Mouse (Mus musculus) ES-E14 (cell line): Measurements from ENCODE around the gene Igsf10.

Source experiments
- HCFC1 ChIP-seq: IDR thresholded peaks from 2 replicates; pipeline ENCODE4 v1.6.1; 2012; ENCODE audit warnings: low read length, inconsistent platforms, borderline replicate concordance; ENCODE audit not compliant: insufficient read depth
- ZC3H11A ChIP-seq: IDR thresholded peaks from 2 replicates; pipeline ENCODE4 v1.6.1; 2012; ENCODE audit warnings: low read depth, mild to moderate bottlenecking, inconsistent platforms, low read length, borderline replicate concordance
- ZNF384 ChIP-seq: IDR thresholded peaks from 2 replicates; pipeline ENCODE4 v1.6.1; 2012; ENCODE audit warnings: low read depth, low read length, inconsistent platforms

DNA sequence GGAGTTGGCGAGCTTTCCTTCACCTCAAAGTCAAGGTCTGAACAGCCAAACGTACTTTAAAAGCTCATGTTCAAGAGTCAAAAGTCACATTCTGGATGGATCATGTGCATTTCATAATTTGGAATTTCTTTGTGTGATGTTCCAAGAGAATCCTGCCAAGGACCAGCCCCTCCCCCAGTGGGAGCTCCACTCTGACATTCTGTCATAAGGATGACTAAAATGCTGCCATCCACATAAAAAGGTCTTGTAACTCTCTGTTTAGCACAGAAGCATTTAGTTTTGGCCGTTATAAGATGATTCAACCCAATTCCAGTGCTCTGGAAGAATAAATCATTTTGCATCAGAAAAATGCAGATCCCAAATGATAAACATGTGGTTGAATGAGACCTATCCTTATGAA is 10.0 kb upstream of the Igsf10 start:
- TF ChIP-seq ZC3H11A, result no peak
- no peak for TF ChIP-seq HCFC1
- TF ChIP-seq ZNF384, result no peak
